Mouse (Mus musculus) limb, embryonic 10.5 days (tissue): ENCODE measurements around the gene Pnpo. TPM values are rescaled to one million over a fixed set of nuclear protein-coding genes. Genes with fewer than 3 reads are reported as not detected.

Experiments used
- DNase-seq: peaks from one replicate; pipeline ENCODE4 v3.0.0-alpha.2; 2017; ENCODE audit warnings: low spot score
- H3K27ac ChIP-seq: fragments of 300-500 bp; sonication (generic); 2 replicates; pipeline ENCODE4 v1.5.1; 2016; ENCODE audit warnings: mild to moderate bottlenecking
- H3K27me3 ChIP-seq: fragments of 300-500 bp; sonication (generic); 2 replicates; pipeline ENCODE4 v1.6.1; 2016; ENCODE audit warnings: low read depth, mild to moderate bottlenecking; ENCODE audit not compliant: poor library complexity, severe bottlenecking
- H3K36me3 ChIP-seq: fragments of 300-500 bp; sonication (generic); 2 replicates; pipeline ENCODE4 v1.6.1; 2016; ENCODE audit warnings: mild to moderate bottlenecking, moderate library complexity
- H3K4me1 ChIP-seq: fragments of 300-500 bp; sonication (generic); 2 replicates; pipeline ENCODE4 v1.6.1; 2016
- H3K4me3 ChIP-seq: fragments of 300-500 bp; sonication (generic); 2 replicates; pipeline ENCODE4 v1.5.1; 2016; ENCODE audit warnings: mild to moderate bottlenecking, moderate library complexity
- H3K9me3 ChIP-seq: fragments of 300-500 bp; sonication (generic); replicated peaks from 2 replicates; pipeline ENCODE4 v1.6.1; 2016; ENCODE audit warnings: mild to moderate bottlenecking
- WGBS: fragments of 180-500 bp; shearing (Covaris S2); methylation state at CpG from one replicate; pipeline ENCODE4 v1.1.7; 2016; 5-methylcytosine and 5-hydroxymethylcytosine counted together
- polyA plus RNA-seq: library from polyadenylated mRNA; unstranded; fragments of >200 nt; fragmentation: Nextera tagmentation; extraction: Ambion mirVana; gene quantifications from 2 replicates; pipeline ENCODE4 v1.2.1, GENCODE M21; 2016

Pnpo gene
- polyA plus RNA-seq, 1 experiment from 2014 or later: 31.3 TPM

- WGBS: 85% methylated on average over 6 of the region's 6 CpGs
- Histone ChIP-seq H3K27me3 (peaks cover 13% of the 10 kb centered on the region; the same call in 1 of the 2 replicates), H3K4me3 (no peak overlapping the region)
Observed at GRCm38 (mm10) chr11:96941989-96942590, 1.7 kb downstream of the Pnpo start.

GRCm38 (mm10) chr11:96940578-96941465 lies 3.0 kb downstream of the Pnpo start:
- DNase-seq: no peak
- no peak overlapping the region for H3K27ac ChIP-seq
- peaks cover 20% of the 10 kb centered on the region for H3K4me1 ChIP-seq
- no peak overlapping the region for H3K4me3 ChIP-seq
- no peaks in the 10 kb centered on the region for H3K36me3 ChIP-seq
- H3K9me3 ChIP-seq: no peaks in the 10 kb centered on the region
- WGBS: 77% methylated on average over 16 of the region's 16 CpGs
- H3K27me3 ChIP-seq: peaks cover 13% of the 10 kb centered on the region; the same call in 1 of the 2 replicates

More at GRCm38 (mm10) chr11:96941989-96942590, 1.7 kb downstream of the Pnpo start:
- Histone ChIP-seq H3K36me3 (no peaks in the 10 kb centered on the region), H3K9me3 (no peaks in the 10 kb centered on the region), H3K4me1 (peaks cover 30% of the 10 kb centered on the region), H3K27ac (no peak overlapping the region)
- no peak for DNase-seq

GRCm38 (mm10) chr11:96938426-96938800 lies 5.4 kb downstream of the Pnpo start:
- no peak for DNase-seq
- Histone ChIP-seq H3K4me3 (no peak overlapping the region), H3K27me3 (0 out of 2 replicates have a peak, but pooled peaks cover 8% of the 10 kb centered on the region), H3K27ac (no peak overlapping the region), H3K9me3 (no peaks in the 10 kb centered on the region), H3K4me1 (peaks cover 12% of the 10 kb centered on the region), H3K36me3 (no peaks in the 10 kb centered on the region)
- 90% methylated on average over 6 of the region's 6 CpGs for WGBS

GRCm38 (mm10) chr11:96937549-96938425 lies 6.0 kb downstream of the Pnpo start:
- Histone ChIP-seq H3K4me3 (no peak overlapping the region), H3K4me1 (peaks cover 10% of the 10 kb centered on the region), H3K36me3 (no peaks in the 10 kb centered on the region), H3K9me3 (no peaks in the 10 kb centered on the region), H3K27me3 (0 out of 2 replicates have a peak, but pooled peaks cover 6% of the 10 kb centered on the region), H3K27ac (peak overlapping the region; percentile 14; the same call in 1 of the 2 replicates)
- DNase-seq: peak; percentile 57
- 65% methylated on average over 10 of the region's 10 CpGs for WGBS

GRCm38 (mm10) chr11:96935872-96936650 lies 7.7 kb downstream of the Pnpo start:
- H3K27me3 ChIP-seq: peaks cover 8% of the 10 kb centered on the region; the same call in 1 of the 2 replicates
- WGBS: 87% methylated on average over 9 of the region's 9 CpGs
- no peaks in the 10 kb centered on the region for H3K9me3 ChIP-seq
- no peak overlapping the region for H3K4me3 ChIP-seq
- H3K27ac ChIP-seq: no peak overlapping the region
- peaks cover 16% of the 10 kb centered on the region for H3K4me1 ChIP-seq
- no peak for DNase-seq
- H3K36me3 ChIP-seq: no peaks in the 10 kb centered on the region

- Histone ChIP-seq H3K27ac (peak overlapping the region; percentile 69), H3K36me3 (no peaks in the 10 kb centered on the region), H3K4me1 (peaks cover 17% of the 10 kb centered on the region), H3K9me3 (no peaks in the 10 kb centered on the region), H3K4me3 (peak overlapping the region; percentile 26), H3K27me3 (peaks cover 19% of the 10 kb centered on the region)
- DNase-seq: peak; percentile 64
- 21% methylated on average over 12 of the region's 12 CpGs for whole genome bisulfite sequencing
Observed at GRCm38 (mm10) chr11:96934921-96935356, 8.8 kb downstream of the Pnpo start.

GRCm38 (mm10) chr11:96933562-96934276 lies 10.1 kb downstream of the Pnpo start:
- H3K4me1 ChIP-seq: peaks cover 30% of the 10 kb centered on the region
- DNase-seq: no peak
- H3K27ac ChIP-seq: no peak overlapping the region
- 92% methylated on average over 13 of the region's 13 CpGs for WGBS
- H3K27me3 ChIP-seq: peaks cover 31% of the 10 kb centered on the region
- no peak overlapping the region for H3K4me3 ChIP-seq
- no peaks in the 10 kb centered on the region for H3K36me3 ChIP-seq
- no peaks in the 10 kb centered on the region for H3K9me3 ChIP-seq

GRCm38 (mm10) chr11:96931327-96932062 lies 12.3 kb downstream of the Pnpo start:
- Histone ChIP-seq H3K27ac (0 out of 2 replicates have a peak overlapping the region, but pooled peaks have one; percentile 0), H3K4me1 (peaks cover 32% of the 10 kb centered on the region), H3K27me3 (peaks cover 47% of the 10 kb centered on the region), H3K36me3 (no peaks in the 10 kb centered on the region), H3K9me3 (no peaks in the 10 kb centered on the region), H3K4me3 (no peak overlapping the region)
- 69% methylated on average over 8 of the region's 8 CpGs for WGBS
- no peak for DNase-seq

- Histone ChIP-seq H3K27ac (no peak overlapping the region), H3K27me3 (peaks cover 47% of the 10 kb centered on the region), H3K9me3 (no peaks in the 10 kb centered on the region), H3K36me3 (no peaks in the 10 kb centered on the region), H3K4me3 (0 out of 2 replicates have a peak overlapping the region, but pooled peaks have one; percentile 1), H3K4me1 (peaks cover 27% of the 10 kb centered on the region)
- no peak for DNase-seq
- WGBS: 66% methylated on average over 9 of the region's 9 CpGs
Observed at GRCm38 (mm10) chr11:96929766-96930331, 13.9 kb downstream of the Pnpo start.

- no peak for DNase-seq
- Histone ChIP-seq H3K36me3 (no peaks in the 10 kb centered on the region), H3K4me3 (no peak overlapping the region), H3K27me3 (peaks cover 47% of the 10 kb centered on the region), H3K9me3 (no peaks in the 10 kb centered on the region), H3K4me1 (peaks cover 23% of the 10 kb centered on the region), H3K27ac (no peak overlapping the region)
- 13% methylated on average over 13 of the region's 13 CpGs for WGBS
Observed at GRCm38 (mm10) chr11:96929096-96929765, 14.6 kb downstream of the Pnpo start.
